Mouse (Mus musculus) erythroblast, embryonic 14.5 days (primary cell): ENCODE results near the gene Gm1123.

Experiments
- GATA1 ChIP-seq: IDR thresholded peaks from 2 replicates; pipeline ENCODE4 v1.6.1; 2012; ENCODE audit warnings: low read length, inconsistent platforms, mixed read lengths
- TAL1 ChIP-seq: IDR thresholded peaks from 3 replicates; pipeline ENCODE4 v1.6.1; 2012; ENCODE audit warnings: low read length, inconsistent platforms, mixed read lengths

DNA sequence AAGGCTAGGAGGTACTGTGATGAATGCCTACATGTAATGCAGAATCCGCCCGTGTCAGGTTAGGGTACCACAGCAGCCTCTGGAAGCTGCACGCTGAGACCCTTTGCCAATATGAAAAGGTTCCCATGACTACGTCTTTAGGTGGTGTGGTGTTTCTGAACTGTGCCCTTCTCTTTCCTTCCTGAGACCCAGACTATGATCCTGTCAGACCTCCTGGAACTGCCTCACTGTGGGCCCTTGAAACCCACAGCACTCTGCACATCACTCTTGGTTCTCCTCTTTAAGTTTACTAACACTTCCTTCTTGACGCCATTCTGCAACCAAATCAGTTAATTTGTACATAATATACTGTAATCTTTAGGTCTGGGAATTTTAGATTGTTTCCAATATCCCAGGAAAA lies 46.2 kb upstream of the Gm1123 start:
- no peak for TF ChIP-seq TAL1
- TF ChIP-seq GATA1 = no peak
